Mouse (Mus musculus) heart, postnatal 36 days (tissue): Measurements from ENCODE around the gene Cers4. TPM values are rescaled to one million over a fixed set of nuclear protein-coding genes. Genes with fewer than 3 reads are reported as not detected.
A peak's percentile ranks its signal among the peaks of the same experiment; 100 is the strongest.

Source experiments
- DNase-seq, 2 experiments: peaks; one replicate each; pipeline ENCODE4 v3.0.0; 2021 to 2022
- intact Hi-C: fragments of 180-260 bp; cut with DNase I; formaldehyde crosslinking; loops from one replicate; pipeline ENCODE4 v1.15.1; 2025
- total RNA-seq, 2 experiments: library from RNA; stranded (reverse); gene quantifications; 2 replicates each; pipeline ENCODE4 v1.2.3; 2021

Gene Cers4
- total RNA-seq: 10 to 100 TPM; 29.6 to 36.7 TPM

GRCm38 (mm10) chr8:4492851-4493685 lies at the start of gene Cers4:
Gene Cers4 (plus strand): TSS chr8:4493026.
- peak; percentile 85 to 86 for DNase-seq
- intact Hi-C loops: loop anchor here (10.0 kb wide), 2 partner anchors 182 to 328 kb away; partner anchors contain the start of gene Evi5l

DNA sequence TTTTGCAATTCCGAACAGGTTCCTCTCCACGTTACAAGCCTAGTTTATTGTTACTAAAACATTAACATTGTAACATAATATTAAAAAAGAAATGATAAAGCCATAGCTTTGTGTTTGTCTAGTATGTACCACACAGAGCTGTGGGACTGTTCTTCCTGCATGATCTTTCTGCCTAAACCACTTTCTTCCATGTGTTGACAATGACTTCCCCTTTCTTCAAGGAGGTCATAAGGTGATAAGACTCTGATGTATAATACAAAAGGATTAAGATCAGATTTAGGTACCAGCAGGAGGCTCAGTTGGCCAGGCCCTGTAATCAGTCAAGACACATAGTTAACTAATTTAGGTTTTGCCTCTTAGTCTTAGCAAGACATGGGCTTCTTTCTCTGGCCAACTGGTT lies 34.7 kb upstream of the Cers4 start:
- intact Hi-C loops: no loop called here
- DNase-seq: no peak

- intact Hi-C loops: no loop called here
- no peak for DNase-seq
Measured at GRCm38 (mm10) chr8:4463061-4463460, 29.8 kb upstream of the Cers4 start.

DNA sequence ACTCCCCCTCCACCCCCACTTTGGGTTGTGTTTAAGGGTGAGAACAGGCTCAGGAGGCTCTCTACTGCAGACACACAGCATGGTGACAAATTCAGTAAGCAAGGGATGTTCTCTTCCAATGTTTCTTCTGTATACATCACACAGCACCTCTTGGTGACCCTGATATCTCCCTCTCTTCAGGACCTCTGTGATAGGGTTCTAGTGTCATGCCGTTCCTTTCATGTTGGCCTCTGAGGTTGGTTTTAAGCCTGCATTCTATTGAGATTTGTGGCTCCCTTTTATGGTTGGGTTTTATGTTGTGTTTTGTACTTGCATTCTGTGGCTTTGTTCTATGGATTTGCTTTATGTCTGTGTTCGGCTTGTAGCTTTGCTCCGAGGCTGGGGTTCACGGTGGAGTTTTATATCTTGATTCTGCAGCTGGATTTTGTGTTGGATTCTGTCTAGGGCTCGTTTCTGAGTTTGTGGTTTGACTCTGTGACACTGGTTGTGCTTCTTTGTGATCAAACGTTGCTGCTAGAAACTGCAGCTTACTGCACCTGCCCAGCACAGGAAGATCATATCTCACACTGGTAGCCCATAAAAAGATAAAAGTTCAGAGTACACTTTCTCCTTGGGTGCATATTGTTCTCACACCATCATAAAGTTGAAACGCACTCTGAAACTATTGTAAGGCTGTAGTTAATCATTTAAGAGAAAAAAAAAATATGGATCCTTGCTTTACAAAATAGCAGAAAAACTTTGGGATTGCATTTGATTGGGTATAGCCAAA lies 18.2 kb upstream of the Cers4 start:
- intact Hi-C loops: no loop called here
- no peak for DNase-seq

GRCm38 (mm10) chr8:4481154-4481553 lies 11.7 kb upstream of the Cers4 start:
- no peak for DNase-seq
- intact Hi-C loops: loop anchor here (2.0 kb wide), 1 partner anchor 52 kb away; no protein-coding TSS in a partner anchor

- intact Hi-C loops: loop anchor here (2.0 kb wide), 1 partner anchor 51 kb away; no protein-coding TSS in a partner anchor
- DNase-seq: no peak
Measured at GRCm38 (mm10) chr8:4481586-4481985, 11.2 kb upstream of the Cers4 start.

- DNase-seq: no peak
- intact Hi-C loops: no loop called here
Measured at GRCm38 (mm10) chr8:4482501-4482900, 10.3 kb upstream of the Cers4 start.

DNA sequence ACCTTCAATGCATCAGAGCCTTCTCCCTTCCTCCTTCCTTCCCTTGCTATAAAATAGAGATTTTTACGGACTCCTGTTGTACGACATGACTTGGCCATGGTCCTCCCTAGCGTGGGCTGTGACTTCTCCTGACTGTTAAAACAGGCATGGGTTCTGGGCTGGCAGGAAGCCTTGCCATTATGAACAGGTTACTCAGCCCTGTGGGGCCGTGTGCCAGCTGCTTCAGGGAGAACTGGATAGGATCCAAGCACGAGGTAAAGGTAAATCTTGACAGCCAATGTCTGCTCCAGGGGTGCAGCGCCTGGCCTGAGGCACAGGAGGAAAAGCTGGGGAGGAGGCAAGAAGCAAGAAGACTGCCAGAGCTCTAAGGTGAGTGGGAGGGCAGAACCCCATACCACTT lies 9.5 kb upstream of the Cers4 start:
- DNase-seq: no peak
- intact Hi-C loops: no loop called here

GRCm38 (mm10) chr8:4493686-4494440 lies 1.0 kb downstream of the Cers4 start:
- DNase-seq: peak; percentile 64 to 72
- intact Hi-C loops: loop anchor here (10.0 kb wide), 2 partner anchors 181 to 329 kb away; partner anchors contain the start of gene Evi5l

- no peak for DNase-seq
- intact Hi-C loops: loop anchor here (10.0 kb wide), 2 partner anchors 179 to 331 kb away; partner anchors contain the start of gene Evi5l
Measured at GRCm38 (mm10) chr8:4495976-4496375, 3.1 kb downstream of the Cers4 start.

- intact Hi-C loops: loop anchor here (10.0 kb wide), 2 partner anchors 177 to 333 kb away; partner anchors contain the start of gene Evi5l
- DNase-seq: no peak
Measured at GRCm38 (mm10) chr8:4497610-4498009, 4.8 kb downstream of the Cers4 start.

- no peak for DNase-seq
- intact Hi-C loops: no loop called here
Measured at GRCm38 (mm10) chr8:4505364-4505763, 12.5 kb downstream of the Cers4 start.

DNA sequence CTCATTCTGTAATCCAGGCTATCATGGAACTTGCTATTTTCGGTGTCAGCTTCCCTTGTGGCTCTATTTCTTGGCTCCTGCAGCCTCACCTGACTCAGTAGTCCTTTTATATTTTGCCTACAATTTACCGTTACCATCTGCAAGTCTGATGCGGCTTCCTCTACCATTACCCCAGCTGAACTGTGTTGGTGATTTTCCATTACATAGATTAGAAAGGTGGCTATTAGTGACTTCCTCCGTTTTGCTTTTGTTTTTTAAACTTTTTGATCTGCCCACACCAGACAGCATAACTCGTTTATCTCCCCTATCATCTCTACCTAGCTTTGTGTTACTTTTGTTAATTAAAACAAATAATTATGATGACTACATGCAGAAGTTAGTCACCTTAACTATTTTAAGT lies 14.7 kb downstream of the Cers4 start:
- DNase-seq: no peak
- intact Hi-C loops: no loop called here

- intact Hi-C loops: no loop called here
- no peak for DNase-seq
Measured at GRCm38 (mm10) chr8:4510824-4511223, 18.0 kb downstream of the Cers4 start.

DNA sequence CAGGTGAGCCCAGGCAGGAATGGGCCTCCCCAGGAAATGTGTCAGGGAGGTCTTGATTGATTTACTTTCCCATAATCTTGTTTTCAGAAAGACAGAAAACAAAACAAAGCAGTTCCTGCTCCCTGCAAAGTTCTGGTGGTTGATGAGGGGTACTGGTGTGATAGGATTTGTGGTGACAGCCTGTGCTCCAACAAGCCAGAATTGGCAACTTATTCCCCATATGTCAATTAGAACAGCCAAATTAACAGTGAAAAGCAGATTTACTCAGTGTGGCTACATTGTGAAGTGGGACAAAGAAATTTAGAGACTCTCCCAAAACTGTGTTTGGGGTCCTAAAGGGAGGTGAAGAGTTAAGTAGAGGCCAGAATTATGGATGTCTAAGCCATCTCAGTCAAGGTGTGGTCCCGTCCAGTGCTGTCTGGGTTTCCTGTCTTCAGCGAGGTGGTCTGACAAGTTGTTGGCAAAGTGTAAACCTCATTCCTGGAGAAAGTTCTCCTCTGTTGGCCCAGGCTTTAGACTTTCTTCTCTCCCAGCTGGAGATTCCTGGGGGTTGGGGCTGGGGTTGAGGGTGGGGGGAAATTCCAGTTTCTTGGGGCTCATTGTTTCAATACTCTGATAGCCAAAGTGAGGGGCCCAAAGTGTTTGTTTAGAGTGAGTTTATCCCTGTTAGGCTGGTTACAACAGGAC lies 18.7 kb downstream of the Cers4 start:
- no peak for DNase-seq
- intact Hi-C loops: no loop called here

- intact Hi-C loops: no loop called here
- peak; percentile 47 to 60 for DNase-seq
Measured at GRCm38 (mm10) chr8:4512116-4512495, 19.3 kb downstream of the Cers4 start.

GRCm38 (mm10) chr8:4516162-4516561 lies 23.3 kb downstream of the Cers4 start:
- DNase-seq: peak; percentile 45 to 46
- intact Hi-C loops: loop anchor here (1.0 to 5.0 kb wide), 3 partner anchors 103 to 264 kb away; partner anchors contain the start of gene Snapc2

DNA sequence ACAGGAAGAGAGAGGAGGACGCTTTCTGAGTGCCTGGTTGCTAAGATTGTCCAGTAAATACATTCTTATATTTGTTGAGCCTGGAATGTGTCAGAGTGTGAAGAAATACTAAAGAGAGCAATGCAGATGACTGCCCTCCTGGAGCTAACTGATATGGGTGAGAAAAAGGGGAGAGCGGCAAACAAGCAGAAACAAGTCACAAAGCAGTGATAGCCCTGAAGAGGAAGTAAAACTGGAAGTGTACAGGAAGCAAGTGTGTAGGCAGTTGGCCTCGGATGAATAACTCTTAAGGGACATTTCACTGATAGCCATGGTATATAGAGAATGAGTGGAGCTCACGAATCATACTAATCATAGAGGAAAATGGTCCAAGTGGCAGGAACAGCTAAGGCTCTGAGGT lies 28.6 kb downstream of the Cers4 start:
- no peak for DNase-seq
- intact Hi-C loops: no loop called here

GRCm38 (mm10) chr8:4523525-4523924 lies 30.7 kb downstream of the Cers4 start:
- intact Hi-C loops: no loop called here
- DNase-seq: no peak
